11 mouse cellular contexts compared by ENCODE assay signal in genomic region chr3:130073085-130073484, GRCm38 (mm10). TPM values are rescaled to one million over a fixed set of nuclear protein-coding genes. Genes with fewer than 3 reads are reported as not detected.
DNase-seq lines count a peak whose midpoint lies in the region; ATAC-seq and TF ChIP-seq lines count a peak whose summit lies in the region.
"Had no signal": no experiment of that assay in that cellular context is flagged by ENCODE, and none has a peak within 500 bp of the region (broad histone marks: within the 10 kb centered on the region; RNA-seq: fewer than 3 reads in every experiment).

No protein-coding gene starts in this region.

- no peaks in the 10 kb centered on the region for H3K27me3 ChIP-seq in kidney, adult 2 months (replicated peaks; ENCODE audit: control insufficient read depth, insufficient read depth, low read length)
- no peaks in the 10 kb centered on the region for H3K27me3 ChIP-seq in Patski
- H3K27me3 ChIP-seq in intestine, postnatal 0 days (replicated peaks; ENCODE audit: control insufficient read depth, insufficient read depth, low read length) = no peaks in the 10 kb centered on the region
- H3K27me3 ChIP-seq in hindbrain, embryonic 14.5 days (ENCODE audit: control insufficient read depth, insufficient read depth, low read length) = no peaks in the 10 kb centered on the region
- H3K27me3 ChIP-seq: heart, embryonic 15.5 days had no signal

- CTCF ChIA-PET in Patski (lab: Charles Lee) = interaction anchor here (1.0 to 2.6 kb wide), 6 partner anchors 8 to 250 kb away, joined by 3 to 10 read pairs (median 5); partner anchors contain the start of genes Rrh and Sec24b

- peak overlapping the region; percentile 40; the same call in 1 of the 2 replicates for H3K4me2 ChIP-seq in intestine, postnatal 0 days (replicated peaks; ENCODE audit: low read depth)
- H3K4me2 ChIP-seq in hindbrain, embryonic 14.5 days (replicated peaks) = no peak overlapping the region
- H3K4me2 ChIP-seq: heart, embryonic 15.5 days had no signal

- no peak overlapping the region for H3K9ac ChIP-seq in intestine, postnatal 0 days (ENCODE audit: low read depth, low read length)
- H3K9ac ChIP-seq in hindbrain, embryonic 14.5 days = no peak overlapping the region
- H3K9ac ChIP-seq: heart, embryonic 15.5 days had no signal

- H3K4me3 ChIP-seq in kidney, adult 2 months (ENCODE audit: insufficient read depth, low read depth, low read length) = no peak overlapping the region
- no peak overlapping the region for H3K4me3 ChIP-seq in intestine, postnatal 0 days (ENCODE audit: low read depth, low read length)
- no peak overlapping the region for H3K4me3 ChIP-seq in hindbrain, embryonic 14.5 days (replicated peaks; ENCODE audit: low read length)
- H3K4me3 ChIP-seq: heart, embryonic 15.5 days had no signal

- WGBS in kidney, adult 2 months = 15% methylated on average over 10 of the region's 10 CpGs
- 32% methylated on average over 10 of the region's 10 CpGs for WGBS in intestine, postnatal 0 days
- WGBS in hindbrain, embryonic 14.5 days = 51% methylated on average over 10 of the region's 10 CpGs

- TF ChIP-seq POLR2A in kidney, adult 2 months (IDR thresholded peaks at IDR 0.05; ENCODE audit: low read depth, low read length) = no peak

- no peak overlapping the region for H3K27ac ChIP-seq in kidney, adult 2 months (ENCODE audit: insufficient read depth, low read depth, low read length)
- no peak overlapping the region for H3K27ac ChIP-seq in intestine, postnatal 0 days (ENCODE audit: low read depth, low read length)
- no peak overlapping the region for H3K27ac ChIP-seq in hindbrain, embryonic 14.5 days
- H3K27ac ChIP-seq: heart, embryonic 15.5 days had no signal

- TF ChIP-seq CTCF in kidney, adult 2 months (conservative IDR thresholded peaks at IDR 0.05; ENCODE audit: insufficient read depth, insufficient read length, low read depth, low read length) = no peak
- TF ChIP-seq CTCF in Patski (IDR thresholded peaks at IDR 0.05) = no peak
- TF ChIP-seq CTCF in intestine, postnatal 0 days (IDR thresholded peaks at IDR 0.05; ENCODE audit: low read depth) = no peak

- peak; percentile 22 for DNase-seq in kidney, adult 2 months
- no peak for DNase-seq in kidney, postnatal 10 days
- no peak for DNase-seq in Patski (ENCODE audit: low read depth, low spot score)
- no peak for DNase-seq in hindbrain, embryonic 14.5 days (ENCODE audit: low spot score)
- no peak for DNase-seq in spleen, adult 18-20 months
- DNase-seq in B cell, adult 2 months = no peak
- DNase-seq: cerebellum, adult 11 months had no signal

- in situ Hi-C loops in Patski (cut with MboI; ENCODE audit: low pct_unique_long_range_greater_than_20kb) = loop anchor here (5.0 to 10.0 kb wide), 2 partner anchors 156 to 768 kb away; no protein-coding TSS in a partner anchor

- no peaks in the 10 kb centered on the region for H3K36me3 ChIP-seq in kidney, adult 2 months (ENCODE audit: control insufficient read depth, insufficient read depth, low read length)
- no peaks in the 10 kb centered on the region for H3K36me3 ChIP-seq in intestine, postnatal 0 days (ENCODE audit: control insufficient read depth, insufficient read depth)
- H3K36me3 ChIP-seq in hindbrain, embryonic 14.5 days (replicated peaks; ENCODE audit: control insufficient read depth, insufficient read depth) = no peaks in the 10 kb centered on the region
- H3K36me3 ChIP-seq: heart, embryonic 15.5 days had no signal

- POLR2A ChIA-PET in Patski (lab: Charles Lee) = no interaction called here

- no peaks in the 10 kb centered on the region for H3K9me3 ChIP-seq in intestine, postnatal 0 days (ENCODE audit: control insufficient read depth)
- no peaks in the 10 kb centered on the region for H3K9me3 ChIP-seq in hindbrain, embryonic 14.5 days (ENCODE audit: control insufficient read depth, low read length)
- H3K9me3 ChIP-seq: heart, embryonic 15.5 days had no signal

- H3K4me1 ChIP-seq in kidney, adult 2 months (ENCODE audit: control insufficient read depth, insufficient read depth, low read length) = no peaks in the 10 kb centered on the region
- H3K4me1 ChIP-seq in intestine, postnatal 0 days (replicated peaks; ENCODE audit: control insufficient read depth, insufficient read depth, low read length) = no peaks in the 10 kb centered on the region
- no peaks in the 10 kb centered on the region for H3K4me1 ChIP-seq in hindbrain, embryonic 14.5 days (replicated peaks; ENCODE audit: control insufficient read depth, insufficient read depth, low read length)
- H3K4me1 ChIP-seq: heart, embryonic 15.5 days had no signal

- peak; percentile 81 for ATAC-seq in Patski
- peak; percentile 33; the same call in 1 of the 2 replicates for ATAC-seq in intestine, postnatal 0 days
- peak; percentile 98 for ATAC-seq in megakaryocyte progenitor cell, adult 5-6 weeks (replicated peaks; ENCODE audit: poor library complexity)
- no peak for ATAC-seq in hindbrain, embryonic 14.5 days (ENCODE audit: low FRiP score)

RNA-seq across cellular contexts. Expression of gene Sec24b, which starts 11.7 kb away (rescaled TPM):
- polyA plus RNA-seq in kidney, adult 2 months (2012; rRNA removed) = 38.1 and 38.7 TPM in 2 replicates
- polyA plus RNA-seq in Patski (2021) = 126 TPM
- polyA plus RNA-seq in intestine, postnatal 0 days (2015; fragmentation: Nextera tagmentation; extraction: Ambion mirVana) = 13.1 and 13.4 TPM in 2 replicates
- 37.6 and 39.7 TPM in 2 replicates for total RNA-seq in megakaryocyte progenitor cell, adult 5-6 weeks (2015)
- 24.8 and 29.1 TPM in 2 replicates for total RNA-seq in megakaryocyte progenitor cell, adult 5-6 weeks (2017)
- 35.0 and 38.5 TPM in 2 replicates for polyA plus RNA-seq in hindbrain, embryonic 14.5 days (2014; fragmentation: Nextera tagmentation; extraction: Ambion mirVana)

RNA-seq across cellular contexts. Expression of gene Col25a1, which starts 58.2 kb away (rescaled TPM):
- 0.06 and 0.08 TPM in 2 replicates for polyA plus RNA-seq in kidney, adult 2 months (2012; rRNA removed)
- polyA plus RNA-seq in Patski (2021) = 0.03 TPM
- 0.59 and 0.67 TPM in 2 replicates for polyA plus RNA-seq in intestine, postnatal 0 days (2015; fragmentation: Nextera tagmentation; extraction: Ambion mirVana)
- 0.10 TPM in 1 of 2 replicates, not detected in the other for total RNA-seq in megakaryocyte progenitor cell, adult 5-6 weeks (2015)
- 0.07 TPM in 1 of 2 replicates, not detected in the other for total RNA-seq in megakaryocyte progenitor cell, adult 5-6 weeks (2017)
- polyA plus RNA-seq in hindbrain, embryonic 14.5 days (2014; fragmentation: Nextera tagmentation; extraction: Ambion mirVana) = 6.3 and 8.1 TPM in 2 replicates
- total RNA-seq: MEL had no signal
